Mouse (Mus musculus) splenic B cell, adult 2 months (primary cell): ENCODE data around the gene Smg7.
"Not testable (repeated sequence)": the region's sequence is repeated elsewhere in the genome, so short reads cannot be mapped to it uniquely, and the experiment has no call there.

Experiments used
- DNase-seq: peaks from one replicate; pipeline ENCODE4 v3.0.0-alpha.2; 2011; ENCODE audit warnings: low read depth, low spot score
- H3K27me3 ChIP-seq: 2 replicates; pipeline ENCODE4 v1.6.1; 2012; ENCODE audit warnings: mild to moderate bottlenecking, low read length, moderate library complexity, mixed read lengths; ENCODE audit not compliant: control insufficient read depth, poor library complexity, insufficient read depth, severe bottlenecking
- H3K36me3 ChIP-seq: 2 replicates; pipeline ENCODE4 v1.6.1; 2012; ENCODE audit warnings: mild to moderate bottlenecking, low read length, moderate library complexity, mixed read lengths; ENCODE audit not compliant: control insufficient read depth, poor library complexity, insufficient read depth, severe bottlenecking

Smg7 gene

GRCm38 (mm10) chr1:152888086-152888485, 14.4 kb downstream of the Smg7 start:
- H3K27me3 ChIP-seq, DNase-seq, H3K36me3 ChIP-seq: not testable (repeated sequence)

GRCm38 (mm10) chr1:152871031-152871430, 31.4 kb downstream of the Smg7 start:
- no peak for DNase-seq
- H3K27me3 ChIP-seq: no peaks in the 10 kb centered on the region
- H3K36me3 ChIP-seq: peaks cover 7% of the 10 kb centered on the region; the same call in 1 of the 2 replicates

- no peak for DNase-seq
- no peaks in the 10 kb centered on the region for H3K27me3 ChIP-seq
- peaks cover 8% of the 10 kb centered on the region; the same call in 1 of the 2 replicates for H3K36me3 ChIP-seq
Measured at GRCm38 (mm10) chr1:152869901-152870300, 32.5 kb downstream of the Smg7 start.

GRCm38 (mm10) chr1:152846856-152847255, 55.6 kb downstream of the Smg7 start:
- DNase-seq: no peak
- peaks cover 18% of the 10 kb centered on the region for H3K36me3 ChIP-seq
- H3K27me3 ChIP-seq: no peaks in the 10 kb centered on the region

GRCm38 (mm10) chr1:152845211-152845730, 57.2 kb downstream of the Smg7 start:
- no peaks in the 10 kb centered on the region for H3K27me3 ChIP-seq
- peaks cover 15% of the 10 kb centered on the region for H3K36me3 ChIP-seq

GRCm38 (mm10) chr1:152844634-152845033, 57.8 kb downstream of the Smg7 start:
- Histone ChIP-seq H3K36me3 (peaks cover 22% of the 10 kb centered on the region), H3K27me3 (no peaks in the 10 kb centered on the region)
- DNase-seq: no peak

More at GRCm38 (mm10) chr1:152845211-152845730, 57.2 kb downstream of the Smg7 start:
- no peak for DNase-seq

GRCm38 (mm10) chr1:152841057-152841456, 61.4 kb downstream of the Smg7 start:
- no peak for DNase-seq
- Histone ChIP-seq H3K36me3 (peaks cover 23% of the 10 kb centered on the region), H3K27me3 (no peaks in the 10 kb centered on the region)

GRCm38 (mm10) chr1:152840343-152840742, 62.1 kb downstream of the Smg7 start:
- DNase-seq: no peak
- H3K36me3 ChIP-seq: peaks cover 26% of the 10 kb centered on the region

GRCm38 (mm10) chr1:152838841-152839240, 63.6 kb downstream of the Smg7 start:
- no peak for DNase-seq
- Histone ChIP-seq H3K36me3 (peaks cover 25% of the 10 kb centered on the region), H3K27me3 (no peaks in the 10 kb centered on the region)

More at GRCm38 (mm10) chr1:152840343-152840742, 62.1 kb downstream of the Smg7 start:
- H3K27me3 ChIP-seq: no peaks in the 10 kb centered on the region

- no peak for DNase-seq
- peaks cover 26% of the 10 kb centered on the region for H3K36me3 ChIP-seq
- no peaks in the 10 kb centered on the region for H3K27me3 ChIP-seq
Measured at GRCm38 (mm10) chr1:152838026-152838702, 64.3 kb downstream of the Smg7 start.

- Histone ChIP-seq H3K27me3 (no peaks in the 10 kb centered on the region), H3K36me3 (peaks cover 30% of the 10 kb centered on the region)
- DNase-seq: no peak
Measured at GRCm38 (mm10) chr1:152835061-152835460, 67.4 kb downstream of the Smg7 start.

- no peaks in the 10 kb centered on the region for H3K27me3 ChIP-seq
- H3K36me3 ChIP-seq: peaks cover 24% of the 10 kb centered on the region
- DNase-seq: peak; percentile 31
Measured at GRCm38 (mm10) chr1:152832316-152832715, 70.1 kb downstream of the Smg7 start.

GRCm38 (mm10) chr1:152831619-152832018, 70.8 kb downstream of the Smg7 start:
- H3K27me3 ChIP-seq: no peaks in the 10 kb centered on the region
- no peak for DNase-seq
- H3K36me3 ChIP-seq: peaks cover 26% of the 10 kb centered on the region

GRCm38 (mm10) chr1:152831003-152831402, 71.4 kb downstream of the Smg7 start:
- DNase-seq: no peak
- peaks cover 29% of the 10 kb centered on the region for H3K36me3 ChIP-seq
- no peaks in the 10 kb centered on the region for H3K27me3 ChIP-seq

- Histone ChIP-seq H3K36me3 (peaks cover 26% of the 10 kb centered on the region), H3K27me3 (no peaks in the 10 kb centered on the region)
- DNase-seq: no peak
Measured at GRCm38 (mm10) chr1:152830054-152830453, 72.4 kb downstream of the Smg7 start.
